Mouse (Mus musculus): ENCODE measurements around the gene Lbhd1. TPM values are rescaled to one million over a fixed set of nuclear protein-coding genes. Genes with fewer than 3 reads are reported as not detected.
A peak's percentile ranks its signal among the peaks of the same experiment; 100 is the strongest.
"Not testable (repeated sequence)": the region's sequence is repeated elsewhere in the genome, so short reads cannot be mapped to it uniquely, and the experiment has no call there.

Lbhd1 gene
- polyA plus RNA-seq, 1 experiment from 2014 or later, result 82.3 TPM

DNA sequence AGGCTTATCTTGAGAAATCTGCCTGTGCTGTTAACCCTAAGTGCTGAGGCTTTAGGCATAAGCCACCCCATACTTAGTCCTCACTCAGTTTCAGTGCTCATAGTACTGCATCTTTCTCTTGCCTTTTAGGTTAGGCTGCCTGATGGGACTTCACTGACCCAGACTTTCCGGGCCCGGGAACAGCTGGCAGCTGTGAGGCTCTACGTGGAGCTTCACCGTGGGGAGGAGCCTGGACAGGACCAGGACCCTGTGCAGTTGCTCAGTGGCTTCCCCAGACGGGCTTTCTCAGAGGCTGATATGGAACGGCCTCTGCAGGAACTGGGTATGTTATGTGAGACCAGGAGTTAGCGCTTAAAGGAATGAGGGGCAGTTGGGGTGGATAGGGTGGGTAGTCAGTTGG is 8.5 kb upstream of the Lbhd1 start:
- no peaks in the 10 kb centered on the region for H3K27me3 ChIP-seq
- peaks cover 56% of the 10 kb centered on the region for H3K36me3 ChIP-seq
- WGBS, result 96% methylated on average over 7 of the region's 7 CpGs
- no peak overlapping the region for H3K4me2 ChIP-seq
- no peak overlapping the region for H3K4me3 ChIP-seq (replicated peaks)
- ATAC-seq (replicated peaks; ENCODE audit: low FRiP score), result no peak
- no peak overlapping the region for H3K27ac ChIP-seq
- no peak overlapping the region for H3K9ac ChIP-seq
- peaks cover 23% of the 10 kb centered on the region for H3K4me1 ChIP-seq
- no peaks in the 10 kb centered on the region for H3K9me3 ChIP-seq (replicated peaks)

- Histone ChIP-seq H3K4me3 (replicated peaks) (peak within 1 kb of the TSS; percentile 79), H3K4me1 (peaks cover 15% of the 10 kb centered on the region), H3K36me3 (peaks cover 31% of the 10 kb centered on the region), H3K27me3 (no peaks in the 10 kb centered on the region), H3K9ac (peak within 1 kb of the TSS; percentile 78), H3K27ac (peak within 1 kb of the TSS; percentile 92), H3K9me3 (replicated peaks) (no peaks in the 10 kb centered on the region), H3K4me2 (peak within 1 kb of the TSS; percentile 79)
- ATAC-seq (replicated peaks; ENCODE audit: low FRiP score), result peak; percentile 97
- WGBS, result under 1% methylated on average over 42 of the region's 42 CpGs
Measured at GRCm38 (mm10) chr19:8880311-8881033, 3.1 kb upstream of the Lbhd1 start, which contains the start of gene Uqcc3. Uqcc3 (minus strand) TSS chr19:8880923.

DNA sequence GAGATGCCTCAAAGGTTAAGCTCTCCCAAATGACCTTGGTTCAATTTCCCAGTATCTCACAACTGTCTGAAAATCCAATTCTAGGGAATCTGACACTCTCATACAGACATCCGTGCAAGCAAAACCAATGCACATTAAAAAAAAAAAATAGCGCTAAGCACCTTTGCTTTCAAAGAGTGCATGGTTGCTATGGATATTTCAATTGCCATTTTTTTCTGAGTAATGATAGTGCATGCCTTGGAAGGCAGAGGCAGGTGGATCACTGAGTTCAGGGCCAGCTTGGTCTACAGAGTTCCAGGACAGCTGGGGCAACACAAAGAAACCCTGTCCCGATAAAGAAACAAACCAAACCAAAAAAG is 2.5 kb upstream of the Lbhd1 start:
- Histone ChIP-seq H3K27ac (peak overlapping the region; percentile 92), H3K4me3 (replicated peaks) (peak overlapping the region; percentile 79), H3K36me3 (peaks cover 26% of the 10 kb centered on the region), H3K4me1 (peaks cover 15% of the 10 kb centered on the region), H3K9ac (peak overlapping the region; percentile 78), H3K9me3 (replicated peaks) (no peaks in the 10 kb centered on the region), H3K4me2 (peak overlapping the region; percentile 79), H3K27me3 (no peaks in the 10 kb centered on the region)
- no peak for ATAC-seq (replicated peaks; ENCODE audit: low FRiP score)
- WGBS, result 12% methylated on average over 3 of the region's 3 CpGs

- Histone ChIP-seq H3K9ac (no peak overlapping the region), H3K4me2 (peak overlapping the region; percentile 56), H3K9me3 (replicated peaks) (no peaks in the 10 kb centered on the region), H3K27me3 (no peaks in the 10 kb centered on the region), H3K36me3 (peaks cover 16% of the 10 kb centered on the region), H3K27ac (peak overlapping the region; percentile 93), H3K4me3 (replicated peaks) (peak overlapping the region; percentile 72; the same call in 1 of the 2 replicates), H3K4me1 (peaks cover 19% of the 10 kb centered on the region)
- 59% methylated on average over 1 of the region's 1 CpGs for WGBS
- ATAC-seq (replicated peaks; ENCODE audit: low FRiP score), result no peak
Measured at GRCm38 (mm10) chr19:8886916-8887584, 3.5 kb downstream of the Lbhd1 start.

DNA sequence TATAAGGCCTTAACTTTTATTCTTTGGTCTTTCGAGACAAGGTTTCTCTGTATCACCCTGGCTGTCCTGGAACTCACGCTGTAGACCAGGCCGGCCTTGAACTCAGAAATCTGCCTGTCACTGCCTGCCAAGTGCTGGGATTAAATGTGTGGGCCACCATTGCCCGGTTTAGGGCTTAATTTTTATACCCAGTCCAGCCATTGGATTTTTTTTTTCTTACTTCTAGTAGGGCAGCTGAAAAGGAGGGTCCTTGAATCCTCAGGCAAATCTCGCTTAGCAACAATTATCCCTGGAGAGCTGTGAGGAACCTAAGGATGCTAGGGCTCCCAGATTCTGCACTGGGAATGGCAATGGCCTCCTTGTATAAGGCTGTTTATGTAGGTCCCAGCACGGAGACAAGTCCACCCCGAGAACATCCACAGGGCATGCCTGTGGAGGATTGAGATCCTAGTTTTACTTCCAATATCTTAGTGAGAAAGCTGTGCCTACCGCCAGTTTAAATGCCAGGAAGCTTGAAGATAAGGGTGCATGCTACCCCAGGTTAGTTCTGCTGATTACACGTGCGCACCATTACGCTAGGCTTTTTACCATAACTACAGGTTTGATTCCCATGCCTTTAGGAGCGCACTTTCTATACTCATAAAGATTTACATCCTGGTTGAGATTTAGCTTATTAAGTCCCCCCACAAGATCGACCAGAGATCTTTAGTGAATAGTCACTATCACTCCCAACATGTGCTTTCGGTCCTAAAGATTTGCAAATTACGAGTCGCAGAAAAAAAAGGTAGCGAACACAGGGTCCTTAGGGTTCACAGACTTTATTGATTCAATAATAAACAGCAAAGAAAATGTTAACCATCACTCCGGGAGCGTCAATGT is 4.3 kb downstream of the Lbhd1 start:
- Histone ChIP-seq H3K4me1 (peaks cover 23% of the 10 kb centered on the region), H3K27ac (peak overlapping the region; percentile 93), H3K9me3 (replicated peaks) (no peaks in the 10 kb centered on the region), H3K36me3 (peaks cover 16% of the 10 kb centered on the region), H3K4me2 (peak overlapping the region; percentile 56), H3K4me3 (replicated peaks) (peak overlapping the region; percentile 72), H3K27me3 (no peaks in the 10 kb centered on the region), H3K9ac (peak overlapping the region; percentile 78)
- 14% methylated on average over 19 of the region's 19 CpGs for WGBS
- ATAC-seq (replicated peaks; ENCODE audit: low FRiP score), result no peak

GRCm38 (mm10) chr19:8888511-8889385 is 5.2 kb downstream of the Lbhd1 start, which contains the start of the genes 1810009A15Rik and Gm49416:
1810009A15Rik (plus strand) TSS chr19:8888853.
Gm49416 (plus strand) TSS chr19:8888926.
- peak within 1 kb of the TSS; percentile 72 for H3K4me3 ChIP-seq (replicated peaks)
- H3K27ac ChIP-seq, result peak within 1 kb of the TSS; percentile 93
- under 1% methylated on average over 58 of the region's 58 CpGs for WGBS
- peak within 1 kb of the TSS; percentile 56 for H3K4me2 ChIP-seq
- peaks cover 28% of the 10 kb centered on the region for H3K4me1 ChIP-seq
- no peaks in the 10 kb centered on the region for H3K27me3 ChIP-seq
- H3K36me3 ChIP-seq, result peaks cover 16% of the 10 kb centered on the region
- H3K9ac ChIP-seq, result peak within 1 kb of the TSS; percentile 78
- H3K9me3 ChIP-seq (replicated peaks), result no peaks in the 10 kb centered on the region
- peak; percentile 94 for ATAC-seq (replicated peaks; ENCODE audit: low FRiP score)

- no peaks in the 10 kb centered on the region for H3K9me3 ChIP-seq (replicated peaks)
- 2% methylated on average over 54 of the region's 54 CpGs for WGBS
- peak within 1 kb of the TSS; percentile 91 for H3K27ac ChIP-seq
- peak within 1 kb of the TSS; percentile 96 for H3K9ac ChIP-seq
- H3K4me3 ChIP-seq (replicated peaks), result peak within 1 kb of the TSS; percentile 79
- peak; percentile 63 for ATAC-seq (replicated peaks; ENCODE audit: low FRiP score)
- H3K36me3 ChIP-seq, result peaks cover 43% of the 10 kb centered on the region
- peaks cover 36% of the 10 kb centered on the region for H3K4me1 ChIP-seq
- H3K27me3 ChIP-seq, result no peaks in the 10 kb centered on the region
- H3K4me2 ChIP-seq, result peak within 1 kb of the TSS; percentile 80
Measured at GRCm38 (mm10) chr19:8892829-8893766, 9.6 kb downstream of the Lbhd1 start, which contains the start of gene Ints5. Ints5 (plus strand) TSS chr19:8893005.

DNA sequence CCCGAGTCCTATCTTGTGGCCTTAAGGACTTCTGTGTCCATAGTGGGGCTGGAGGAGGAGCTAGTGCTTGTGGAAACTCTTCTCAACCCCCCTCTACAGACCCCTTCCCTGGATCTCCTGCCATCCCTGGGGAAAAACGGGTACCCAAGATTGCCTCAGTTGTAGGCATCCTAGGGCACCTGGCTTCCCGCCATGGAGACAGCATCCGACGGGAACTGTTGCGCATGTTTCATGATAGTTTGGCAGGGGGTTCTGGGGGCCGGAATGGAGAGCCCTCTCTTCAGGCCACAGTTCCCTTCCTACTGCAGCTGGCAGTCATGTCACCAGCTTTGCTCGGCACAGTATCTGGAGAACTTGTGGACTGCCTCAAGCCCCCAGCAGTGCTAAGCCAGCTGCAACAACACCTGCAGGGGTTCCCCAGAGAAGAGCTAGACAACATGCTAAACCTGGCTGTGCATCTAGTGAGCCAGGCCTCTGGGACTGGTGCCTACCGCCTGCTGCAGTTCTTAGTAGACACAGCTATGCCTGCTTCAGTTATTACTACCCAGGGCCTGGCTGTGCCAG is 11.9 kb downstream of the Lbhd1 start:
- no peaks in the 10 kb centered on the region for H3K9me3 ChIP-seq (replicated peaks)
- H3K36me3 ChIP-seq, result peaks cover 42% of the 10 kb centered on the region
- no peak overlapping the region for H3K4me2 ChIP-seq
- no peak overlapping the region for H3K9ac ChIP-seq
- no peak overlapping the region for H3K27ac ChIP-seq
- peaks cover 43% of the 10 kb centered on the region for H3K4me1 ChIP-seq
- H3K4me3 ChIP-seq (replicated peaks), result no peak overlapping the region
- ATAC-seq (replicated peaks; ENCODE audit: low FRiP score), result no peak
- no peaks in the 10 kb centered on the region for H3K27me3 ChIP-seq
- 91% methylated on average over 9 of the region's 9 CpGs for WGBS

GRCm38 (mm10) chr19:8896231-8896630 is 12.7 kb downstream of the Lbhd1 start:
- not testable (repeated sequence) for H3K27me3 ChIP-seq; ATAC-seq (replicated peaks; ENCODE audit: low FRiP score); H3K27ac ChIP-seq; H3K9me3 ChIP-seq (replicated peaks); H3K4me3 ChIP-seq (replicated peaks); H3K4me2 ChIP-seq; H3K9ac ChIP-seq
- Histone ChIP-seq H3K36me3 (peaks cover 42% of the 10 kb centered on the region), H3K4me1 (peaks cover 43% of the 10 kb centered on the region)
- 87% methylated on average over 5 of the region's 5 CpGs for WGBS

GRCm38 (mm10) chr19:8897211-8897864 is 13.8 kb downstream of the Lbhd1 start:
- H3K36me3 ChIP-seq, result peaks cover 46% of the 10 kb centered on the region
- not testable (repeated sequence) for H3K27me3 ChIP-seq; H3K9me3 ChIP-seq (replicated peaks)
- H3K9ac ChIP-seq, result peak overlapping the region; percentile 46
- ATAC-seq (replicated peaks; ENCODE audit: low FRiP score), result peak; percentile 47
- H3K4me3 ChIP-seq (replicated peaks), result peak overlapping the region; percentile 71
- H3K4me1 ChIP-seq, result peaks cover 43% of the 10 kb centered on the region
- H3K4me2 ChIP-seq, result peak overlapping the region; percentile 63
- WGBS, result 19% methylated on average over 21 of the region's 21 CpGs
- H3K27ac ChIP-seq, result peak overlapping the region; percentile 93
